Mouse (Mus musculus) lung, postnatal 0 days (tissue): ENCODE measurements at regions not wholly inside any gene's neighbourhood (a gene's known extent, or its start where the extent isn't known, plus 50 kb on each side); places are given as distances from the start of the nearest gene placed in this dataset.

ENCODE experiments used
- ATAC-seq: fragments of 200-750 bp; cut with Nextera tagmentation; 2 replicates; pipeline ENCODE4 v1.8.0; 2017; ENCODE audit warnings: moderate library complexity
- DNase-seq: peaks from one replicate; pipeline ENCODE4 v3.0.0-alpha.2; 2016; ENCODE audit warnings: low spot score
- H3K27ac ChIP-seq: fragments of 300-500 bp; sonication (generic); 2 replicates; pipeline ENCODE4 v1.5.1; 2014; ENCODE audit warnings: antibody characterized with exemption, mild to moderate bottlenecking, low read length, mixed read lengths
- H3K27me3 ChIP-seq: fragments of 300-500 bp; sonication (generic); replicated peaks from 2 replicates; pipeline ENCODE4 v1.6.1; 2014; ENCODE audit warnings: low read length, mixed read lengths; ENCODE audit not compliant: insufficient read depth
- H3K36me3 ChIP-seq: fragments of 300-500 bp; sonication (generic); 2 replicates; pipeline ENCODE4 v1.6.1; 2014; ENCODE audit warnings: low read length, mixed read lengths; ENCODE audit not compliant: insufficient read depth
- H3K4me1 ChIP-seq: fragments of 300-500 bp; sonication (generic); 2 replicates; pipeline ENCODE4 v1.6.1; 2014; ENCODE audit warnings: antibody characterized with exemption, low read depth, low read length, mixed read lengths; ENCODE audit not compliant: insufficient read depth
- H3K4me2 ChIP-seq: fragments of 300-500 bp; sonication (generic); replicated peaks from 2 replicates; pipeline ENCODE4 v1.6.1; 2014; ENCODE audit warnings: low read depth, mild to moderate bottlenecking, low read length, moderate library complexity, mixed read lengths
- H3K4me3 ChIP-seq: fragments of 300-500 bp; sonication (generic); 2 replicates; pipeline ENCODE4 v1.5.1; 2014; ENCODE audit warnings: low read depth, low read length
- H3K9ac ChIP-seq: fragments of 300-500 bp; sonication (generic); replicated peaks from 2 replicates; pipeline ENCODE4 v1.6.1; 2014; ENCODE audit warnings: low read depth, mild to moderate bottlenecking
- H3K9me3 ChIP-seq: fragments of 300-500 bp; sonication (generic); 2 replicates; pipeline ENCODE4 v1.6.1; 2016; ENCODE audit warnings: low read length, mixed read lengths
- CTCF ChIP-seq: IDR thresholded peaks from 2 replicates; pipeline ENCODE4 v1.5.1; 2016; ENCODE audit warnings: antibody characterized with exemption, mild to moderate bottlenecking
- EP300 ChIP-seq: IDR thresholded peaks from 2 replicates; pipeline ENCODE4 v1.6.1; 2016; ENCODE audit warnings: antibody characterized with exemption, mild to moderate bottlenecking, control low read depth
- WGBS: fragments of 180-500 bp; shearing (Covaris S2); extraction: QIAGEN DNeasy Blood & Tissue Kit; methylation state at CpG from one replicate; pipeline ENCODE4 v1.1.7; 2014; 5-methylcytosine and 5-hydroxymethylcytosine counted together

DNA sequence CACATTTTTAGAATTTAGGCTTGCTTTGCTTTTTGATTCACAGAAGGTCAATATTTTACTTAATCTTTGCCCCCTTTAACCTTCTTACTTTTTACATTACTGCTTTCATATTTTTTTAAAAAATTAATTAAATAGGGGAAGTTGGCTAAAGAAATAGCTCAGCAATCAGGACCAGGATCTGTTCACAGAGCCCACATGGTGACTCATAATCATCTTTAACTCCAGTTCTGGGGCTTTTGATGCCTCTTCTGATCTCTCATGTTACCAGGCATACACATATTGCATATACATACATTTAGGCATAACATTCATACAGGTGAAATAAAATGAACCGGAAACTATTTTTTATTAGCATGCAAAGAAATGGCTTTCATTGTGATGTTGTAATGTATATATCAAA, 52.6 kb upstream of the Armcx2 start:
- H3K36me3 ChIP-seq, result no peaks in the 10 kb centered on the region
- 92% methylated on average over 1 of the region's 1 CpGs for WGBS

More for the DNA sequence above, 52.6 kb upstream of the Armcx2 start:
- no peak overlapping the region for H3K4me2 ChIP-seq
- TF ChIP-seq EP300 (no peak), CTCF (no peak)
- H3K27me3 ChIP-seq, result no peaks in the 10 kb centered on the region
- H3K9ac ChIP-seq, result no peak overlapping the region
- ATAC-seq (no peak), DNase-seq (no peak)
- H3K27ac ChIP-seq, result no peak overlapping the region
- H3K9me3 ChIP-seq, result no peaks in the 10 kb centered on the region
- no peaks in the 10 kb centered on the region for H3K4me1 ChIP-seq
- H3K4me3 ChIP-seq, result no peak overlapping the region
